Mouse (Mus musculus): ENCODE results near the gene Smok3c. TPM values are rescaled to one million over a fixed set of nuclear protein-coding genes. Genes with fewer than 3 reads are reported as not detected.

Gene Smok3c
- total and polyA plus RNA-seq, 3 experiments: not detected

- Histone ChIP-seq H3K4me1 (ENCODE audit: control insufficient read depth in 1 of 2, insufficient read depth in 2 of 2, low read length in 2 of 2) (peaks cover 2 to 4% of the 10 kb centered on the region in 2 experiments; a peak in 3 of 4 replicates), H3K9ac (ENCODE audit: control insufficient read depth, low read depth, low read length, poor library complexity, severe bottlenecking) (no peak overlapping the region), H3K27ac (ENCODE audit: control insufficient read depth, low read depth, low read length) (no peak overlapping the region), H3K36me3 (ENCODE audit: control insufficient read depth in 1 of 2, insufficient read depth in 2 of 2, low read length in 2 of 2) (peaks cover 6 to 20% of the 10 kb centered on the region in 2 experiments), H3K79me2 (ENCODE audit: control insufficient read depth, insufficient read depth, low read length, poor library complexity) (peaks cover 44% of the 10 kb centered on the region), H3K27me3 (ENCODE audit: control insufficient read depth in 1 of 2, insufficient read depth in 2 of 2, low read length in 2 of 2) (no peaks in the 10 kb centered on the region), H3K4me3 (ENCODE audit: control insufficient read depth in 1 of 2, insufficient read depth in 1 of 2, low read depth in 2 of 2, low read length in 2 of 2) (no peak overlapping the region), H3K9me3 (replicated peaks; ENCODE audit: insufficient read depth, low read length) (no peaks in the 10 kb centered on the region)
- no peak for DNase-seq (ENCODE audit: low read depth, low spot score)
- TF ChIP-seq MAZ (IDR thresholded peaks at IDR 0.05; ENCODE audit: low read depth, low read length) (no peak), ZMIZ1 (IDR thresholded peaks at IDR 0.05; ENCODE audit: low read depth, low read length) (no peak), TCF12 (IDR thresholded peaks at IDR 0.05; ENCODE audit: low read depth, low read length) (no peak)
Observed at GRCm38 (mm10) chr5:138088366-138088765, 35.4 kb downstream of the Smok3c start.

DNA sequence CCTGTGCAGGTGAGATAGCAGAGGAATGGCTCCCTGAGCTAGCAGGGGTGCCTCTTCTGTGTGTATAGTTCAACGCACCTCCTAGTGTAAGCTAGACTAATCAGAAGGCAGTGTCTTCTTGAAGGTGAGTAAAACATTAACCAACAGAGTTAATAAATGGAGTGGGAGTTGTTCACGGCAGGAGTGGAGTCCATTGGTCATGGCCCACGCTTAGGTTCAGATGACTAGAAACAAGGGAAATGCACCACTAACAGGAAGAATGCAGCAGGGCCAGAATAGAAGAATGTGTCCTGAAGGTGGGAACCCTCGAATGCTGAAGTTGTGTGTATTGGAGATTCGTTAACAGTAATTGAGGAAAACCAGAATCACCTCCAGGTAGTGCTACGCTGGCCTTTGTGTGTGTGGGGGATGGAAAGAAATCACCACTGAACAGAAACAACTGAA is 36.1 kb downstream of the Smok3c start:
- H3K27me3 ChIP-seq (ENCODE audit: control insufficient read depth in 1 of 2, insufficient read depth in 2 of 2, low read length in 2 of 2): no peaks in the 10 kb centered on the region
- DNase-seq (ENCODE audit: low read depth, low spot score): no peak
- H3K9ac ChIP-seq (ENCODE audit: control insufficient read depth, low read depth, low read length, poor library complexity, severe bottlenecking): no peak overlapping the region
- no peak overlapping the region for H3K4me3 ChIP-seq (ENCODE audit: control insufficient read depth in 1 of 2, insufficient read depth in 1 of 2, low read depth in 2 of 2, low read length in 2 of 2)
- H3K36me3 ChIP-seq (ENCODE audit: control insufficient read depth in 1 of 2, insufficient read depth in 2 of 2, low read length in 2 of 2): peaks cover 10 to 20% of the 10 kb centered on the region in 2 experiments
- H3K4me1 ChIP-seq (ENCODE audit: control insufficient read depth in 1 of 2, insufficient read depth in 2 of 2, low read length in 2 of 2): peaks cover 2 to 4% of the 10 kb centered on the region in 2 experiments; a peak in 3 of 4 replicates
- H3K79me2 ChIP-seq (ENCODE audit: control insufficient read depth, insufficient read depth, low read length, poor library complexity): peaks cover 44% of the 10 kb centered on the region
- TF ChIP-seq POLR2A (IDR thresholded peaks at IDR 0.05; ENCODE audit: control insufficient read depth in 1 of 2, insufficient read depth in 1 of 2, low read depth in 1 of 2, low read length in 2 of 2, poor library complexity in 1 of 2) (no peak), ZMIZ1 (IDR thresholded peaks at IDR 0.05; ENCODE audit: low read depth, low read length) (no peak), NELFE (IDR thresholded peaks at IDR 0.05; ENCODE audit: low read depth, low read length) (no peak), MYB (IDR thresholded peaks at IDR 0.05; ENCODE audit: low read depth, low read length) (no peak), MXI1 (IDR thresholded peaks at IDR 0.05; ENCODE audit: low read depth, low read length) (no peak), ELF1 (IDR thresholded peaks at IDR 0.05; ENCODE audit: low read depth, low read length) (no peak), JUND (IDR thresholded peaks at IDR 0.05; ENCODE audit: low read depth, low read length) (no peak), MAZ (IDR thresholded peaks at IDR 0.05; ENCODE audit: low read depth, low read length) (no peak), MYC (IDR thresholded peaks at IDR 0.05; ENCODE audit: low read depth, low read length) (no peak), MEF2A (IDR thresholded peaks at IDR 0.05; ENCODE audit: extremely low read depth, insufficient replicate concordance, low read depth, low read length, poor library complexity, severe bottlenecking) (no peak), GATA1 (IDR thresholded peaks at IDR 0.05; ENCODE audit: low read depth, low read length) (no peak), UBTF (IDR thresholded peaks at IDR 0.05; ENCODE audit: borderline replicate concordance, insufficient read depth, low read depth, low read length) (no peak), POLR2AphosphoS5 (IDR thresholded peaks at IDR 0.05; ENCODE audit: borderline replicate concordance, low read depth, low read length) (no peak), NRF1 (IDR thresholded peaks at IDR 0.05; ENCODE audit: insufficient read depth, low read depth, low read length, poor library complexity, severe bottlenecking) (no peak), TCF12 (IDR thresholded peaks at IDR 0.05; ENCODE audit: low read depth, low read length) (no peak)
- H3K9me3 ChIP-seq (replicated peaks; ENCODE audit: insufficient read depth, low read length): no peaks in the 10 kb centered on the region
- H3K27ac ChIP-seq (ENCODE audit: control insufficient read depth, low read depth, low read length): no peak overlapping the region
